Mouse (Mus musculus) central nervous system, embryonic 18 days (tissue): ENCODE measurements around the gene Macf1. TPM values are rescaled to one million over a fixed set of nuclear protein-coding genes. Genes with fewer than 3 reads are reported as not detected.

Source experiments
- polyA plus RNA-seq: library from polyadenylated mRNA; depleted of rRNA; stranded (reverse); fragments of >200 nt; gene quantifications from 2 replicates; pipeline ENCODE4 v1.2.3, GENCODE M21; 2012; rRNA removed

The Macf1 gene
- 169 and 172 TPM in 2 replicates for polyA plus RNA-seq

DNA sequence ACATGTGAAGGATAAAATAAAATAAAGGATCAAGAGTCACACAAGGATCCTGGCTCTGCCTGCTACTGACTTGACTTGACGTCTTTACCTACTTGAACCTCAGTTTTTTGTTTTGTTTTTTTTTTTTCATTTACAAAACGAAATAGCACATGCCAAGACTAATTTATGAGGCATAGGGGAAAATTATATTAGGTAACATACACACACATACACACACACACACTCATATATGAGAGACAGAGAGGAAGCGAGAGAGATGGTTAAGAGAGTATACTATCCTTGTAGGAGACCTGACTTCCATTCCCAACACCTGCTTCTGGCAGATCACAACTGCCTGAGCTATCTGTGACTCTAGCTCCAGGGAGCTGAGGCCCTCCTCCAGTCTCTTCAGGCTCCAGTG is at the start of gene Macf1:
TSS of gene Macf1 (minus strand) at position 101 of the 400 bp plus-strand sequence.

DNA sequence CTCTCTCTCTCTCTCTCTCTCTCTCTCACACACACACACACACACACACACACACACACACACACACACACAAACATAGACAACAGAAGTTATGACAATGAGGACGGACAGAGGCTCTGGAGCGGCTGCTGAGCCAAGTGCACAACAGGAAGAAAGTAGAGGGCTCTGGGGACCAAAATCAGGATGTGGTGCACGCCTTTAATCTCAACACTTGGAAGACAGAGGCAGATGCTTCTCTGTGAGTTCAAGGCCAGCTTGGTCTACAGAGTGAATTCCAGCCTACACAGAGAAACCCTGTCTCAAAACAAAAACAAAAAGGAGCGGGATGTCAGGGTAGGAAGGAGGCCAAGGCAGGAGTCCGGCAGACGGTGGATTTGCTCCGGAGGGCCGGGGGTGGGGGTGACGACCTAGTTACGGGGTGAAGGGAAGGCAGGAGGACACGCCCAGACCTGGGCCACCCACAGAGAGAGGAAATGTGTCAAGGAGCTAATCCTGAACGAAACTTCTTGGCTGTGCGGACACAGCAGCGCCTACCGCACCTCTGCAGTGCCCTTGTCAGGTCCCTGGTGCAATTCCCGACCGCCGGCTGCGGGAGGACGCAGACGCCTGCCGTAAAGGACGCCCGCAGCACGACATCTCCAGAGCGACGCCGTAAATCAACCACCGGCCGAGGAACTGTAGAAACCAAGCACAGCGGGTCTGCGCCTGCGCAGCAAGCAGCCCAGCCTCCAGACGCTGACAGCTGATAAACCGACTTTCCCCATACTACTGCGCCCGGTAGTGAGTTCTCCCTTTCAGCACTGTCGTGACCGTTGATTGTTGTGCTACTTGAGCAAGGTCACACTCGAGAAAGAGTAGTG is 33.6 kb upstream of the Macf1 start, which contains the start of gene Ndufs5:
TSS of gene Ndufs5 (minus strand) at position 629 of the 860 bp plus-strand sequence.

DNA sequence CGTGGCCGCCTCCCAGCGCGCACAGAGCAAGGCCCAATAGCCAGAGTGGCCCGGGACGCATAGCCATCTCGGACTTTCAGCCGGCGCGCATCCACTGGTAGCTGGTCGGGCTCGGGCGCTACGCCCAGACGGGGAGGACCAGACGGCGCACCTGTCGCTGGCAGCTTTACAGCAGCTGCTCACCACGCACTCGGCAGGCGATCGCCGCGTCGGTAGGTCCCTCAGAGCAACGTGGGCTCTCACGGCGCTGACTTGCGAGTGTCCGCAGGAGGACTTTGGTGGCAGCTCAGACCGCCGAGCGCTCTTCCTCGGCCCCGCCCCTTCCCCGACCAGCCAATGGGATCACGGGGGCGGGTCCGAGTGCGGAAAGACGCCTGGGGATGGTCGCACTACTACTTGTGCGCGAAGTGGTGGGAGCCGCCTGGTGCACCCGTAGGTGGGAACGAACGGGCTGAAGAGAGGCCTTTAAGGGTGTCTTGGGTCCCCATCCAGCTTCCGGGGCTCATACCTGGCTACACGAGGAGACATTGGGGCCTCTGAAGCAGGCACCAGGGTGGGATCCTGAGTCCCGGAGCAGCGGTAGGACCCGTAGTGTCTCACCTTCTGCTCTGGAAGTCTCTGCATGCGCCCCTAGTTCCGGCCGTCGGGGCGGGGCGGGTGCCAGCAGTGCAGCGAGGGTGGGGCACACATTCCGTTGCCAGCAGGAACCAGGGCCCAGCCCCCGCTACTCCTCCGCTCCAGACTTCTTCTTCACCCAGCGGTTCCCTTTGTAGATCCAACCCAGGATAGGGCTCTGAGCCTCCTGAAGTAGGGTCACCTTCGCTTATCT is 341.3 kb downstream of the Macf1 start, which contains the start of gene Bmp8a:
TSS of gene Bmp8a (minus strand) at position 611 of the 829 bp plus-strand sequence.

DNA sequence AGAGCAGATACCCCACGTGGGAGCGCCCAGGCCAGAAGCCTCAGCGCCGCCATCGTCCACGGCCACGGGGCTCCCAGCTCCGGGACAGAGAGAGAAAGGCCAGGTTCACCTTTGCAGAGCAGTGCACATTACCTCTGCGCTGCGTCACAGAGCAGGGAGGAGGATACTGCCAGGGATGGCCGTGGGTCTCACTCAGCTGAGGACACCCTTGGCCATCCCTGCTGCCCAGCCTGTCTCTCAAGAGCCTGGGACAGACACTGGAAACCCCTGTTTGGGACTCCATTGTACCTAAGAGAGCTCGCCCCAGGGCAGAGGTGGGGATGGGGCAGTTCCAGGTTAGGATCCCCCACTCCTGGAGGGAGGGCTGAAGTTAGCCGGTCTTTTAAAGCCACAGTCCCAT is 360.6 kb downstream of the Macf1 start, which contains the start of gene Oxct2a:
TSS of gene Oxct2a (minus strand) at position 101 of the 400 bp plus-strand sequence.

Other genes starting within 250 kb of the Macf1 start
- gene Ndufs5, start 33.8 kb upstream of the Macf1 start, polyA plus RNA-seq: 376 and 443 TPM in 2 replicates
- gene Akirin1, start 66.0 kb upstream of the Macf1 start, polyA plus RNA-seq: 55.0 and 61.2 TPM in 2 replicates
- gene Rhbdl2, start 103.5 kb upstream of the Macf1 start, polyA plus RNA-seq: 1.6 and 2.2 TPM in 2 replicates
- gene 4933427I04Rik, start 175.3 kb upstream of the Macf1 start, polyA plus RNA-seq: not detected in 2 replicates
- 18.6 and 22.2 TPM in 2 replicates for gene Mycbp, start 220.5 kb upstream of the Macf1 start, polyA plus RNA-seq
- 60.1 and 62.3 TPM in 2 replicates for gene Rragc, start 233.1 kb upstream of the Macf1 start, polyA plus RNA-seq
- not detected in 2 replicates for gene 4930535I16Rik, start 233.7 kb upstream of the Macf1 start, polyA plus RNA-seq